Mouse (Mus musculus) heart, postnatal 0 days (tissue): ENCODE data around the gene Hdac7. TPM values are rescaled to one million over a fixed set of nuclear protein-coding genes. Genes with fewer than 3 reads are reported as not detected.

Experiments used
- ATAC-seq: fragments of 200-750 bp; cut with Nextera tagmentation; 2 replicates; pipeline ENCODE4 v1.8.0; 2017; ENCODE audit warnings: low read depth, moderate number of reproducible peaks, moderate library complexity; ENCODE audit not compliant: insufficient read depth
- DNase-seq: peaks from one replicate; pipeline ENCODE4 v3.0.0-alpha.2; 2016; ENCODE audit warnings: low spot score
- H3K27ac ChIP-seq: fragments of 300-500 bp; sonication (generic); 2 replicates; pipeline ENCODE4 v1.5.1; 2014; ENCODE audit warnings: low read depth, mild to moderate bottlenecking
- H3K27me3 ChIP-seq: fragments of 300-500 bp; sonication (generic); 2 replicates; pipeline ENCODE4 v1.6.1; 2014; ENCODE audit warnings: low read length, mixed read lengths; ENCODE audit not compliant: control insufficient read depth, insufficient read depth
- H3K36me3 ChIP-seq: fragments of 300-500 bp; sonication (generic); replicated peaks from 2 replicates; pipeline ENCODE4 v1.6.1; 2014; ENCODE audit warnings: low read length, mixed read lengths; ENCODE audit not compliant: control insufficient read depth, insufficient read depth
- H3K4me1 ChIP-seq: fragments of 300-500 bp; sonication (generic); 2 replicates; pipeline ENCODE4 v1.6.1; 2014; ENCODE audit warnings: antibody characterized with exemption; ENCODE audit not compliant: control insufficient read depth, insufficient read depth
- H3K4me2 ChIP-seq: fragments of 300-500 bp; sonication (generic); 2 replicates; pipeline ENCODE4 v1.6.1; 2014; ENCODE audit warnings: low read depth, mild to moderate bottlenecking, low read length, moderate library complexity
- H3K4me3 ChIP-seq: fragments of 300-500 bp; sonication (generic); 2 replicates; pipeline ENCODE4 v1.5.1; 2014; ENCODE audit warnings: low read depth, low read length
- H3K9ac ChIP-seq: fragments of 300-500 bp; sonication (generic); replicated peaks from 2 replicates; pipeline ENCODE4 v1.6.1; 2014; ENCODE audit warnings: low read depth, low read length, mixed read lengths
- H3K9me3 ChIP-seq: fragments of 300-500 bp; sonication (generic); replicated peaks from 2 replicates; pipeline ENCODE4 v1.6.1; 2016; ENCODE audit warnings: low read length; ENCODE audit not compliant: control insufficient read depth
- CTCF ChIP-seq: IDR thresholded peaks from 2 replicates; pipeline ENCODE4 v1.5.1; 2016; ENCODE audit warnings: antibody characterized with exemption, control low read depth, low read depth
- EP300 ChIP-seq: IDR thresholded peaks from 2 replicates; pipeline ENCODE4 v1.6.1; 2016; ENCODE audit warnings: antibody characterized with exemption, low read depth
- WGBS: fragments of 180-500 bp; shearing (Covaris S2); extraction: QIAGEN DNeasy Blood & Tissue Kit; methylation state at CpG from one replicate; pipeline ENCODE4 v1.1.7; 2014; 5-methylcytosine and 5-hydroxymethylcytosine counted together
- polyA plus RNA-seq: library from polyadenylated mRNA; unstranded; fragments of >200 nt; fragmentation: Nextera tagmentation; extraction: Ambion mirVana; gene quantifications from 2 replicates; pipeline ENCODE4 v1.2.1, GENCODE M21; 2015
- total RNA-seq: library from RNA; depleted of rRNA; stranded (reverse); fragments of >200 nt; gene quantifications from 2 replicates; pipeline ENCODE4 v1.2.3, GENCODE M21; 2014; ENCODE audit warnings: low replicate concordance

Gene Hdac7
- total and polyA plus RNA-seq, 2 experiments from 2014 or later: 15.6 to 34.4 TPM

DNA sequence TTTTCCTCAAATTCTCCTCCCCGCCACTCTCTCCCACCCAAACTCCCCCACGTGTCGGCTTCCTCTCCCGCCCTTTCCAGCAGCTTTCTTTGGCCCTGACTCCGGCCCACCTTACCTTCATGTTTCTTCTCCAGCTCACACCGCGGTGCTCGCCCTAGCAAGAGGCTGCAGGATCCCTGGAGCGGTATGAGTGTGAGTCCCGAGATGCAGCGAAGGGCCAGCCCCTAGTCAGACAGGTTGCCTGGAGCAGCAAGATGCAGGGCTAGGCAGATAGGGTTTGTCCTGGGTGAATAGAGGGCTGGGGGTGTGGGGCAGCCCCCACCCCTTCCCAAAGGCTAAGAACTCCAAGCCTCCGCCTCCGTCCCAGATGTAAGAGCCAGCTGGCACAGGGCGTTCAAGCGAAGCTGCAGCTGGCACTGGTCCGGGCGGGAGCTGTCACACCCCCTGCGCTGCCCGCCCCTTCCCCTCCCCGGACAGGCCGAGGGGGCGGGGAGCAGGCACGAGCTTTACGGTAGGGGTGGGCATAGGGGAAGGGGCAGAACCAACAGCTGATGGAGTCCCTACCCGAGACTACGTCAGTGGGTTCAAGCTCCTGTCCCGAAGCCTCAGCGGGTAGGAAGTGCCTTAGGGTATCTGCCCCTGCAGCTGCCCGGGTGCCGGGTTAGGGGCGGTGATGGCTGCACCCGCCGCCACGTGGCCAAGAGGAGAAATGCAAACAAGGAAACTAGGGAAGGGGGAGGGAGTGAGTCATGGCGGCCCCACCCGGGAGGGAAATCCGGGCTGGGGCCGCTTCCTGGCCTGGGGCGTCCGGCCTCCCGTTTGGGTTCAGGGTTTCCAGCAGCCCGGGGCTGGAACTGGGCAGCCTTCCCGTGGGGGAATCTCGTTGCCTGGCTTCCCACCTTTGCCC, 76.8 kb downstream of the Hdac7 start, which contains the start of gene Rapgef3:
TSS of gene Rapgef3 (minus strand) at position 693 of the 907 bp plus-strand sequence.
- ATAC-seq (peak; percentile 82), DNase-seq (peak; percentile 80)
- Histone ChIP-seq H3K4me1 (peaks cover 10% of the 10 kb centered on the region), H3K27ac (peak within 1 kb of the TSS; percentile 90), H3K4me3 (peak within 1 kb of the TSS; percentile 53), H3K36me3 (no peaks in the 10 kb centered on the region), H3K9ac (peak within 1 kb of the TSS; percentile 57), H3K4me2 (peak within 1 kb of the TSS; percentile 79), H3K9me3 (no peaks in the 10 kb centered on the region), H3K27me3 (no peaks in the 10 kb centered on the region)
- peak; percentile 88 for TF ChIP-seq EP300
- TF ChIP-seq CTCF: peak; percentile 67
- WGBS: 2% methylated on average over 38 of the region's 44 CpGs

DNA sequence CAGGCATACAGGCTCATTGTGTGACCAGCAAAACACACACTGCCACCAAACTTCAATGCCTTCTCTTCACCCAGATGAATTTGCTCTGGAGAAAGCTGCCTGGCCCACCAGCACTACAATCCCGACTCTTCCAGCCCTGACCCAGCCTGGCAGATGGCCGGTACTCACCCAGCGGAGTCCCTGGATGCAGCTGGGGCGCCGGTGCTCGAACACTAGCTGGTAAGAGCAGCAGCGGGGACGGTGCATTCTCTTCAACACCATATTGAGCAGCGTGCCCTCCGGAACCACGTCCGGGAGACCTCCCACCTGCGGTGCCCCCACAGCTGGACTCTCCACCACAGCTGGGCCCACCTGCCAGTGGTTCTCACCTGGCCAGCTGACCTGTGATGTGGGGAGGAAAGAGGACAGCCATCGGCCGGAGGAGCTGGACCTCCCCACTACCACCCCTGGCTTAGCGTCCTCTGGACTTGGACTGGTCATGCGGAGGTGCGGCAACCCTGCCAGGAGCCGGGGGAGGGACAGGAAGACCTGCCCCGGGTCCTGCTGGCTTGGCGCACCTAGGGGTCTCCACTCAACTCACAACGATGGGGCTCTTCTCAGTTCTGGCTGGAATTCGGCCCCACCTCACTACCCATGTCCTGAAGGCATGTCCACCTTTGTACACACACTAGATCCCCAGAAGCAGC, 77.6 kb downstream of the Hdac7 start:
- 16% methylated on average over 23 of the region's 23 CpGs for WGBS
- Histone ChIP-seq H3K4me1 (0 out of 2 replicates have a peak, but pooled peaks cover 5% of the 10 kb centered on the region), H3K27me3 (no peaks in the 10 kb centered on the region), H3K9me3 (no peaks in the 10 kb centered on the region), H3K4me3 (peak overlapping the region; percentile 53), H3K27ac (peak overlapping the region; percentile 90), H3K36me3 (no peaks in the 10 kb centered on the region), H3K4me2 (peak overlapping the region; percentile 79), H3K9ac (peak overlapping the region; percentile 57)
- no peak for ATAC-seq
- DNase-seq: no peak
- no peak for TF ChIP-seq CTCF

DNA sequence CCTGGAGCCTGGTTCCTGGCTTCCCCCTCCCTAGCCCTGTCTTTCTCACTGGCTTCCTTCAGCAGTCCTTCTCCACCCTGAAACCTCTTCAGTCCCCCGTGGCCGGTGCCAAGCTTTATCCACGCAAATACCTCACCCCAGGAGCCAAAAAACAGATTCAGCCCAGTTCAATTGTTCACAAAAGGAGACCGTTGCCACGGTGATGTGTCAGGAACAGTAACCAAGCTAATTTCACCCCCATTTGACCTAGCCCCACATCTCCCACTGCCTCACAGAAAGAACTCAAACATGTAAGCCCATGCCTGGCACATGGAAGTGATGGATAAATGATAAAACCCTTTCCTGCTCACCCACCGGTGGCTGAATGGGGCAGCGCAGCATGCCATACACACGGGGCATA, 78.1 kb downstream of the Hdac7 start:
- Histone ChIP-seq H3K4me1 (0 out of 2 replicates have a peak, but pooled peaks cover under 1% of the 10 kb centered on the region), H3K4me2 (peak overlapping the region; percentile 79), H3K9me3 (no peaks in the 10 kb centered on the region), H3K27ac (peak overlapping the region; percentile 90), H3K27me3 (no peaks in the 10 kb centered on the region), H3K9ac (peak overlapping the region; percentile 57), H3K36me3 (0 out of 2 replicates have a peak, but pooled peaks cover under 1% of the 10 kb centered on the region), H3K4me3 (peak overlapping the region; percentile 53)
- DNase-seq: no peak
- ATAC-seq: no peak
- WGBS: 30% methylated on average over 8 of the region's 8 CpGs
- TF ChIP-seq CTCF: no peak
- TF ChIP-seq EP300: no peak

DNA sequence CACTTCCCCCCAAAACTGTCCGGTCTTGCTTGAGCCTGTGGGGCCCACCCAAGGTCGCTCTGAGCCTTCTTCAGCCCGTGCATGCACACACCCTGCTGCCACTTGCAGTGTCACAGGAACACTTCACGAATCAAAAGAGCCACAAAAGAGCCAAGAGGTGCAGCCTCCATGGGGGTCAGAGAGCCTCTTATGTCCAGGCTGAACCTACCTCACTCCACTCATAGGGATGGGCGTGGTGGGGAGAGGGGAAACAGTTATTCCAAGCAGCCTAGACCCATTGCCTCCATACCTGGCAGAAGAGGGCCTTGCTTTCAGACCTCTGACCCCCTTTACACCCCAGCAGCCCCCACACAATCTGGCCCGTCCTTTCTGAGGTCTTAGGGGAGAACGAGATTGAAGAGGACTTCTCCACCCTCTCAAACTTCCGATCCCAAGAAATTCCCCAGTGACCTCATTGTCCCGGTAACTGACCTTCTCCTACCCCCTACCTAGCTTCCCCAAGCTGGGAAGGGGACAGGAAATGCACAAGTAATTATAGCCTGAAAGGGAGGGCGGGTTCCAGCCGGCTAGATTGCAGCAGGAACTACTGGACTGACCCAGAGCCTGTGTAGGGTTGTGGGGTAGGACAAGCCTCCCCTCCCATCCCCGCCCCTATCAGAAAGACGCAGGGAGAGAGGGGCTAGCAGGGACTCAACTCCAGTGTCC, 79.1 kb downstream of the Hdac7 start:
- no peak for ATAC-seq
- TF ChIP-seq CTCF: no peak
- 0 out of 2 replicates have a peak, but pooled peaks have one; percentile 21 for TF ChIP-seq EP300
- peak overlapping the region; percentile 79 for H3K4me2 ChIP-seq
- no peaks in the 10 kb centered on the region for H3K4me1 ChIP-seq
- H3K4me3 ChIP-seq: peak overlapping the region; percentile 53
- DNase-seq: no peak
- H3K9me3 ChIP-seq: no peaks in the 10 kb centered on the region
- H3K27me3 ChIP-seq: no peaks in the 10 kb centered on the region
- peak overlapping the region; percentile 66 for H3K27ac ChIP-seq
- peaks cover 6% of the 10 kb centered on the region; the same call in 1 of the 2 replicates for H3K36me3 ChIP-seq
- no peak overlapping the region for H3K9ac ChIP-seq
- 51% methylated on average over 13 of the region's 13 CpGs for WGBS

DNA sequence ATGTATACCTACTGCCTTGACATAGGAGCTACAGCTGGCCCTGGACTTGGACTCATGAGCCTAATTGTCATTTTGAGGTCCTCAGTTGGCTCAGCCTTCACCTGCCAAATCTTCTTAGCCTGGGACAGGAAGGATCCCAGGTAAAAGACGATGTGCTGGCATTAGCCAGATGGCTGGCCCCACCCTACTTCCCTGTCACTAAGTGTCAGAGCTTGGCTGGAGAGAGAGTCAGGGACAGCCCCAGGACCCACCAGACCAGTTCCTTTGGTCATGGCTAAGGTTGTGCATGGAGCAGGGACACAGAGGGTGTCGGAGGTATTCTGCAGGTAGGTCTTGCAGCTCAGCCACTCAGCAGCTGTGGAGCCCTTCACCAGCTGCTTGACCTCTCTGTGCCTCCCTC, 79.8 kb downstream of the Hdac7 start:
- 0 out of 2 replicates have a peak overlapping the region, but pooled peaks have one; percentile 39 for H3K27ac ChIP-seq
- WGBS: 82% methylated on average over 2 of the region's 2 CpGs

More for the DNA sequence above, 79.8 kb downstream of the Hdac7 start:
- Histone ChIP-seq H3K27me3 (no peaks in the 10 kb centered on the region), H3K9me3 (no peaks in the 10 kb centered on the region), H3K9ac (no peak overlapping the region), H3K36me3 (peaks cover 13% of the 10 kb centered on the region), H3K4me2 (peak overlapping the region; percentile 79), H3K4me1 (no peaks in the 10 kb centered on the region), H3K4me3 (peak overlapping the region; percentile 53; the same call in 1 of the 2 replicates)
- ATAC-seq: no peak
- TF ChIP-seq CTCF: no peak
- no peak for TF ChIP-seq EP300
- DNase-seq: no peak
